Mouse (Mus musculus): ENCODE measurements at regions not wholly inside any gene's neighbourhood (a gene's known extent, or its start where the extent isn't known, plus 50 kb on each side); places are given as distances from the start of the nearest gene placed in this dataset.

DNA sequence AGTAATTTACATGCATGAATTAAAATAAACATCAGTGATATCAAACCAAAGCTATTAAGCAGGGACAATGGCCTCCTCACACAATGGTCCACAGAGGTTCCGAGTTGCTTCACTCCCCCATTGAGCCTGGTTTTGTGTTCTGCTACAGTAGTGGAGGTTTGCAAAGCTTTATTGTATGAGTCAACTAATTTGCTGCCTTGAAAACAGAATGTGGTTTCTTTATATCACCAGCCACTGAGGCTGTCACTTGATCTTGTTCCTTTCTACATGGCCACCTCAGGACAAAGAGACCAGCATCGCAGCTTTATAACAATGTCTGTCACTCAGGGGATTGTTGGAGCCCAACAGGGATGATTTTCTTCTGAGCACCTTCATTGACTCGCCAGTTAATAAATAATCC lies 695.3 kb downstream of the Mecom start:
- H3K4me2 ChIP-seq (ENCODE audit: insufficient read depth, low read depth, poor library complexity, severe bottlenecking), result no peak overlapping the region
- no peak overlapping the region for H3K27ac ChIP-seq (ENCODE audit: insufficient read depth, low read depth)
- H3K79me2 ChIP-seq (replicated peaks; ENCODE audit: control insufficient read depth, extremely low read depth, insufficient read depth, poor library complexity, severe bottlenecking), result no peaks in the 10 kb centered on the region
- no peaks in the 10 kb centered on the region for H3K36me3 ChIP-seq (replicated peaks in 1 of 2; ENCODE audit: control insufficient read depth in 1 of 2, insufficient read depth in 1 of 2, low read length in 1 of 2)
- no peak overlapping the region for H3K9ac ChIP-seq (ENCODE audit: insufficient read depth, low read depth)
- DNase-seq (ENCODE audit: extremely low read depth), result no peak
- in situ Hi-C loops (cut with MboI; ENCODE audit: low pct_ligation_motif_present, low pct_unique_long_range_greater_than_20kb, low sequenced_read_pairs), result no loop called here
- no peaks in the 10 kb centered on the region for H3K4me1 ChIP-seq (ENCODE audit: control insufficient read depth in 1 of 2, insufficient read depth in 2 of 2)
- TF ChIP-seq USF1 (IDR thresholded peaks at IDR 0.05; ENCODE audit: low read depth, low read length) (no peak), RCOR1 (conservative IDR thresholded peaks at IDR 0.05; ENCODE audit: low read depth, low read length) (no peak), JUN (IDR thresholded peaks at IDR 0.05; ENCODE audit: insufficient read depth, low read depth, low read length) (no peak), CTCF (conservative IDR thresholded peaks at IDR 0.05 in 1 of 2, IDR thresholded peaks at IDR 0.05 in 1 of 2; ENCODE audit: low read depth in 2 of 2, low read length in 2 of 2) (no peak), NRF1 (IDR thresholded peaks at IDR 0.05; ENCODE audit: low read depth, low read length) (no peak), TBP (conservative IDR thresholded peaks at IDR 0.05; ENCODE audit: low read depth, low read length) (no peak), ZC3H11A (IDR thresholded peaks at IDR 0.05; ENCODE audit: low read depth, low read length) (no peak), CHD2 (IDR thresholded peaks at IDR 0.05; ENCODE audit: low read length) (no peak), MYC (IDR thresholded peaks at IDR 0.05; ENCODE audit: low read depth, low read length) (no peak)
- dilution Hi-C loops (cut with MboI; ENCODE audit: extremely low pct_ligation_motif_present, extremely low pct_unique_long_range_greater_than_20kb, low sequenced_read_pairs), result no loop called here
- no peak overlapping the region for H3K4me3 ChIP-seq (replicated peaks in 1 of 3; ENCODE audit: low read depth in 2 of 3, low read length in 2 of 3, poor library complexity in 1 of 3)
- no peaks in the 10 kb centered on the region for H3K27me3 ChIP-seq (replicated peaks)
- no peaks in the 10 kb centered on the region for H3K9me3 ChIP-seq (replicated peaks; ENCODE audit: low read length)

GRCm38 (mm10) chr3:29835432-29835831 lies 712.4 kb downstream of the Mecom start:
- Histone ChIP-seq H3K9me3 (replicated peaks; ENCODE audit: low read length) (no peaks in the 10 kb centered on the region), H3K36me3 (replicated peaks in 1 of 2; ENCODE audit: control insufficient read depth in 1 of 2, insufficient read depth in 1 of 2, low read length in 1 of 2) (no peaks in the 10 kb centered on the region), H3K27ac (ENCODE audit: insufficient read depth, low read depth) (no peak overlapping the region), H3K4me1 (ENCODE audit: control insufficient read depth in 1 of 2, insufficient read depth in 2 of 2) (no peaks in the 10 kb centered on the region), H3K4me3 (replicated peaks in 1 of 3; ENCODE audit: low read depth in 2 of 3, low read length in 2 of 3, poor library complexity in 1 of 3) (no peak overlapping the region), H3K79me2 (replicated peaks; ENCODE audit: control insufficient read depth, extremely low read depth, insufficient read depth, poor library complexity, severe bottlenecking) (no peaks in the 10 kb centered on the region), H3K27me3 (replicated peaks) (no peaks in the 10 kb centered on the region), H3K4me2 (ENCODE audit: insufficient read depth, low read depth, poor library complexity, severe bottlenecking) (no peak overlapping the region), H3K9ac (ENCODE audit: insufficient read depth, low read depth) (no peak overlapping the region)
- in situ Hi-C loops (cut with MboI; ENCODE audit: low pct_ligation_motif_present, low pct_unique_long_range_greater_than_20kb, low sequenced_read_pairs), result no loop called here
- TF ChIP-seq POLR2A (IDR thresholded peaks at IDR 0.05; ENCODE audit: low read depth, low read length) (no peak), ELF1 (IDR thresholded peaks at IDR 0.05; ENCODE audit: low read depth, low read length) (no peak), TBP (conservative IDR thresholded peaks at IDR 0.05; ENCODE audit: low read depth, low read length) (no peak), MAFK (IDR thresholded peaks at IDR 0.05; ENCODE audit: insufficient replicate concordance, low read length) (no peak), MYC (IDR thresholded peaks at IDR 0.05; ENCODE audit: low read depth, low read length) (no peak), MAZ (IDR thresholded peaks at IDR 0.05; ENCODE audit: low read depth, low read length) (no peak), KAT2A (IDR thresholded peaks at IDR 0.05; ENCODE audit: insufficient replicate concordance, low read length) (no peak), CHD1 (IDR thresholded peaks at IDR 0.05; ENCODE audit: low read depth, low read length) (no peak), ZMIZ1 (IDR thresholded peaks at IDR 0.05; ENCODE audit: low read depth, low read length) (no peak)
- no peak for DNase-seq (ENCODE audit: extremely low read depth)
- dilution Hi-C loops (cut with MboI; ENCODE audit: extremely low pct_ligation_motif_present, extremely low pct_unique_long_range_greater_than_20kb, low sequenced_read_pairs), result no loop called here

Data from CH12.LX (cell line).